Mouse (Mus musculus) CD4-positive, CD25-positive, alpha-beta regulatory T cell, adult 2 months (primary cell): ENCODE results near the gene Ubb.

Experiments
- DNase-seq: peaks from one replicate; pipeline ENCODE4 v3.0.0-alpha.2; 2012; ENCODE audit warnings: low read depth, low spot score

Gene Ubb

GRCm38 (mm10) chr11:62583031-62583430 is 32.1 kb downstream of the Ubb start:
- no peak for DNase-seq

DNA sequence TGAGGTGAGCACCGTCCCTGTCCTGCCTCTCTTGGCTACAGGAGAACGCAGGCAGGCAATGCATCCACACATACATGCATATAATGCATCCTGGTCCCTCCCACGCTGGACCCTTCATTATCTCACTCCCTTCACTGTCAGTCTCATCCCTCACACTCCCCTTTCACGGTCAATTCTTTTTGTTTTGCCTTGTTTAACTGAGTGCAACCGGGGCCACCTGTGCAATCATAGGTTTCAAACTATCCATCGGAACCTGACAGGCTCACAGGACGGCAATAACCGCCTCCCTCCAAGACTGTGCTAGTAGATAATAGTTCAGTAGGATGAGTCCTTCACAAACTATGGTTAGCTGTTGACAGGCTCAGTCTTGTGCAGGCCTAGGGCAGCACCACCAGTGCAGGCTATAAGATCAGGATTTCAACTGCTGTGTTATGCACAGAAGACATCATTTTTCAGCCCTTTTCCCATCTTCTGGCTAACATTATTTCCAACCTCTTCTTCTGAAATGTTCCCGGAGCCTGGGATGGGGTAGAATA is 33.8 kb downstream of the Ubb start:
- no peak for DNase-seq

- DNase-seq, result no peak
Observed at GRCm38 (mm10) chr11:62587034-62587433, 36.1 kb downstream of the Ubb start.

- no peak for DNase-seq
Observed at GRCm38 (mm10) chr11:62589391-62589790, 38.4 kb downstream of the Ubb start.

DNA sequence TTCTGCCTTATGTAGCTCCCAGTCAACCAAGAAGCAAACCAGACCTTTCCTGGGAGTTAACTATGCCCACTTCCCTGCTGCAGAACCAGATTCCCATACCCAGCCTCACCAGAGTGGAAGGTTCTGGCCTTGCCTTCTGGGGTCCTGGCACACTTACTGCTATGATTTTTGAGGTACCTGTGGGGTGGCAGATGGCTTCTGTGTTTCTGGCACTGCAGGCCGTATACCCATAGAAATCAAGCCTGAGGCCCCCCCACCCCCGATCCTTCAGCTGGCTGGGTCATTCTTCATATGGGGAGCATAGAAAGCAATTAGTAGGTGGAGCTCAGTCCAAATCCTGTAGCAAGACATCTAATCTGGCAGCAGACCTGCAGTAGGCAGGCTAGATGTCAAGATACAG is 40.1 kb downstream of the Ubb start:
- no peak for DNase-seq

DNA sequence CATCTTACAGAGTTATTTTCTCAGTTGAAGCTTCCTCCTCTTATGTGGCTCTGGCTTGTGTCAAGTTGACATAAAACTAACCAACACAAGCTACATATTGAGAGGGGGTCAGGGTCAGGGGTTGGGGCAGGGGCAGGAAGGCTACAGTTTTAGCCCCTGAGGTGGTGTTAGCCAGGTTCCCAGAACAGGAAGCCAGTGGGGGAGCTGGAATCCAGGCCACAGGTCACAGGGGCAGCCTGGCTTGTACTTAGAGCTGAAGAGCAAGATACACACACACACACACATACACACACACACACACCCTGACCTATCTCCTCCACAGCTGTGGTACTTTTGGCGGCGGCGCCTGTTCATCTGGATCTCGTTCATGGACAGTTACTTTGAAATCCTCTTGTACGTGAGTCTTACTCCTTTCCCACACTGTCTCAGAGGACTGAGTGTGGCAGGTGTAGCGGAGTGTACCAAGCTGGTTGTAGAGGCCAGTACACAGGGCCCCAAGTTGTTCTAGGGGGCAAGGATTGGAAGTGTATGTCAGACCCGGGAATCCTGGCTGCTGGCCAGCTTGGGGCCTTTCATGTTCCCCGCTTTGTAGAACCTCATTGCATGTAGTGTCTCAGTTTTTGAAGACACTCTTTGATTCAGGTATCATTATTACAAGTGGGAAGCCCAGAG is 41.1 kb downstream of the Ubb start:
- no peak for DNase-seq

- DNase-seq, result peak; percentile 51
Observed at GRCm38 (mm10) chr11:62598571-62598970, 47.6 kb downstream of the Ubb start.

GRCm38 (mm10) chr11:62601732-62602618 is 51.0 kb downstream of the Ubb start:
- no peak for DNase-seq
